Mouse (Mus musculus) central nervous system, embryonic 14 days (tissue): ENCODE data around the gene Atf7ip. TPM values are rescaled to one million over a fixed set of nuclear protein-coding genes. Genes with fewer than 3 reads are reported as not detected.

Experiments used
- polyA plus RNA-seq: library from polyadenylated mRNA; depleted of rRNA; stranded (reverse); fragments of >200 nt; gene quantifications from 2 replicates; pipeline ENCODE4 v1.2.3, GENCODE M21; 2012; rRNA removed

Gene Atf7ip
- polyA plus RNA-seq, result 50.3 and 56.1 TPM in 2 replicates

GRCm38 (mm10) chr6:136505867-136506266, at the start of gene Atf7ip:
Gene Atf7ip, plus strand, starts transcription at chr6:136506167.

Other genes starting within 250 kb of the Atf7ip start
- gene Gm8994, start 178.6 kb upstream of the Atf7ip start, polyA plus RNA-seq, result 0.05 TPM in 1 of 2 replicates, not detected in the other
- not detected in 2 replicates for gene E330021D16Rik, start 90.6 kb upstream of the Atf7ip start, polyA plus RNA-seq
- gene Plbd1, start 155.8 kb downstream of the Atf7ip start, polyA plus RNA-seq, result 0.72 and 1.4 TPM in 2 replicates